Mouse (Mus musculus) hindbrain, embryonic 14.5 days (tissue): Measurements from ENCODE around the gene Pknox2. TPM values are rescaled to one million over a fixed set of nuclear protein-coding genes. Genes with fewer than 3 reads are reported as not detected.

Experiments used
- ATAC-seq: fragments of 200-750 bp; cut with Nextera tagmentation; 2 replicates; pipeline ENCODE4 v1.8.0; 2017; ENCODE audit warnings: moderate number of reproducible peaks, mild to moderate bottlenecking, moderate TSS enrichment, moderate library complexity; ENCODE audit not compliant: low FRiP score
- DNase-seq: peaks from one replicate; pipeline ENCODE4 v3.0.0-alpha.2; 2015; ENCODE audit warnings: low spot score
- H3K27ac ChIP-seq: fragments of 300-500 bp; sonication (generic); 2 replicates; pipeline ENCODE4 v1.5.1; 2014; ENCODE audit warnings: mild to moderate bottlenecking, moderate library complexity
- H3K27me3 ChIP-seq: fragments of 300-500 bp; sonication (generic); 2 replicates; pipeline ENCODE4 v1.6.1; 2014; ENCODE audit warnings: mild to moderate bottlenecking, low read length, mixed read lengths; ENCODE audit not compliant: control insufficient read depth, insufficient read depth
- H3K36me3 ChIP-seq: fragments of 300-500 bp; sonication (generic); replicated peaks from 2 replicates; pipeline ENCODE4 v1.6.1; 2014; ENCODE audit not compliant: control insufficient read depth, insufficient read depth
- H3K4me1 ChIP-seq: fragments of 300-500 bp; sonication (generic); replicated peaks from 2 replicates; pipeline ENCODE4 v1.6.1; 2014; ENCODE audit warnings: antibody characterized with exemption, low read length, mixed read lengths; ENCODE audit not compliant: control insufficient read depth, insufficient read depth
- H3K4me2 ChIP-seq: fragments of 300-500 bp; sonication (generic); replicated peaks from 2 replicates; pipeline ENCODE4 v1.6.1; 2014; ENCODE audit warnings: mild to moderate bottlenecking, moderate library complexity
- H3K4me3 ChIP-seq: fragments of 300-500 bp; sonication (generic); replicated peaks from 2 replicates; pipeline ENCODE4 v1.5.1; 2014; ENCODE audit warnings: mild to moderate bottlenecking, low read length
- H3K9ac ChIP-seq: fragments of 300-500 bp; sonication (generic); 2 replicates; pipeline ENCODE4 v1.6.1; 2014
- H3K9me3 ChIP-seq: fragments of 300-500 bp; sonication (generic); 2 replicates; pipeline ENCODE4 v1.6.1; 2016; ENCODE audit warnings: low read length; ENCODE audit not compliant: control insufficient read depth
- WGBS: fragments of 180-500 bp; shearing (Covaris S2); extraction: QIAGEN DNeasy Blood & Tissue Kit; methylation state at CpG from one replicate; pipeline ENCODE4 v1.1.7; 2014; 5-methylcytosine and 5-hydroxymethylcytosine counted together
- polyA plus RNA-seq: library from polyadenylated mRNA; unstranded; fragments of >200 nt; fragmentation: Nextera tagmentation; extraction: Ambion mirVana; gene quantifications from 2 replicates; pipeline ENCODE4 v1.2.1, GENCODE M21; 2014

Gene Pknox2
- polyA plus RNA-seq, 1 experiment from 2014 or later, result 25.8 TPM

DNA sequence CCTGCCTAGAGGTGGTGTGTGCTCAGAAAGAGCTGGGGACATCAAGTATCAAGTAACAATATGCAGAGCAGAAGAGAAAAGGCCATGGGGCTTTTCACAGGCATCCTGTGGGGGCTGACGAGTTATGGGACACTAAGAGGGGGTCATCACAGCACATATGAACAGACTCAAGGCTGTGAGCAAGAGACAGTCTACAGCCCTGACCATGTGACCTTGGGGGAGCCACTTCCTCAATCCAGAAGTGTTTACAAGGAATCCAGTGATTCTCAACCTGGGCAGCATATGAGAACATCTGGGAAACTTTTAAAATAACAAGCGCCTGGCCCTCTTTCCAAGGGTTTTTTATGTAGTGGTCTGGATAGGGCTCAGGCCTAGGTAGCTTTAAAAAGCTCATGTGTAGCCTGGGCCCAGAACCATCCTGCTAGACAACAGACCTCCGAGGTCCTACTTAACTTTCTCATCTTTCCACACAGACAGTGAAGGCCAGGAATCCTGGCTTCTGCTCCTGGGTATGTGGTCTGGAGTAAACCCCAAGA lies 117.3 kb downstream of the Pknox2 start:
- H3K9ac ChIP-seq, result peak overlapping the region; percentile 8; the same call in 1 of the 2 replicates
- no peaks in the 10 kb centered on the region for H3K9me3 ChIP-seq
- H3K4me2 ChIP-seq, result no peak overlapping the region
- 84% methylated on average over 3 of the region's 3 CpGs for WGBS
- no peak overlapping the region for H3K4me3 ChIP-seq
- DNase-seq (no peak), ATAC-seq (no peak)
- H3K27me3 ChIP-seq, result no peaks in the 10 kb centered on the region
- no peaks in the 10 kb centered on the region for H3K36me3 ChIP-seq
- H3K27ac ChIP-seq, result peak overlapping the region; percentile 11
- H3K4me1 ChIP-seq, result peaks cover 44% of the 10 kb centered on the region

DNA sequence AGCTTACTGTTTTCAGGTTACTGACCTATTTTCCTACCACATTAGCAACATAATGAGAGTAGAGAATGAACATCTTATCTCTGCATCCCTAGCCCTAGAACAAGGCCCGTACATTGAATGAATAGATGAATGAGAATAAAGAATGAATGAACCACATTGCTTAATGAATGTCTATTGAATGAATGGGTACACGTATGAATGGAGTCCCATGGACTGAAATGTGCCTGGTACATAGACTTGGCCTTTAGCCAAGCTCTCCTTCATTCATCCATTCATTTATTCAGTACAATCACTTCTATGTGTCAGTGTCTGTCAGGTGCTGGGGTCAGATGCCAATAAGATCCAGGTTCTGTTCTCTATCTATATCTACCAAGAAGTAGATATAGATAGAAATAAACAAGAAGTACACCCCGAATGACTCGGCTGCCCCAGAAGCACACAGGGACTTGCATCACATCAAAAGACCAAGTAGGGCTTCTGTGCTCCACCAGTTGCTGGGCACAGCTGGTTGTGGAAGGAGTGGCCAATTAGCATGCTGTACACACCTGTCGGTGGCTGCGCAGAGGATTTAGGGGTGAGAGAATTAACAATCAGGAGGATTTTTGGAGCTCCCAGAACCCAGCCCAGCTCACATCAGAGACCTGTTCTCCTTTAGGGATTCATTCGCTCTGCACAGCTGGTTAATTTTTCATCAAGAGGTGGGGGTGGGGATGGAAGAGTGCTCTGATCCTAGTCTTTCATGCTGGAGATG lies 119.2 kb downstream of the Pknox2 start:
- Histone ChIP-seq H3K4me2 (no peak overlapping the region), H3K4me1 (peaks cover 44% of the 10 kb centered on the region), H3K36me3 (no peaks in the 10 kb centered on the region), H3K9ac (no peak overlapping the region), H3K27me3 (no peaks in the 10 kb centered on the region), H3K27ac (no peak overlapping the region), H3K4me3 (no peak overlapping the region), H3K9me3 (no peaks in the 10 kb centered on the region)
- ATAC-seq (no peak; the same call in 1 of the 2 replicates), DNase-seq (no peak)
- 43% methylated on average over 7 of the region's 7 CpGs for WGBS

DNA sequence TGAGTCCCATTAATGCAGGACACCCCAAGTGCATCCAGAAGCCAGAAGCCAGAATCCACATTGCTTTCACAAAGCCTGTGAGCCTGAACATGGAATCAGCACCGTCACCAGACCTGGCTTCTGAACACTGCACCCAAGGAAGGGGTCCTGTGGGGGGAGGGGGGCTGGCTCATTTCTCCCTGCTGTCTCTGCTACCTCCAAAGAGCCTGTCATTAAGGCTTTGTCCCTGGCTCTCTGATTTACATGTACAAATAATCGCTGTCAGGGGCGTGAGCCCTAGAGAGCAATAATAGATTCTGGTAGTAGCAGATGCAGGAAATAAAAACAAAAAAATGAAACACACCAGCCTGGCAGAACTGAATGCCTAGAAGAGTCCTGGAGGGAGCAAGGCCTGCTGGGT lies 121.3 kb downstream of the Pknox2 start:
- DNase-seq (no peak), ATAC-seq (peak; percentile 24; the same call in 1 of the 2 replicates)
- H3K9me3 ChIP-seq, result no peaks in the 10 kb centered on the region
- H3K36me3 ChIP-seq, result no peaks in the 10 kb centered on the region
- 15% methylated on average over 3 of the region's 3 CpGs for WGBS
- no peak overlapping the region for H3K9ac ChIP-seq
- no peak overlapping the region for H3K4me3 ChIP-seq
- H3K4me1 ChIP-seq, result peaks cover 56% of the 10 kb centered on the region
- peak overlapping the region; percentile 63 for H3K27ac ChIP-seq
- no peak overlapping the region for H3K4me2 ChIP-seq
- no peaks in the 10 kb centered on the region for H3K27me3 ChIP-seq

DNA sequence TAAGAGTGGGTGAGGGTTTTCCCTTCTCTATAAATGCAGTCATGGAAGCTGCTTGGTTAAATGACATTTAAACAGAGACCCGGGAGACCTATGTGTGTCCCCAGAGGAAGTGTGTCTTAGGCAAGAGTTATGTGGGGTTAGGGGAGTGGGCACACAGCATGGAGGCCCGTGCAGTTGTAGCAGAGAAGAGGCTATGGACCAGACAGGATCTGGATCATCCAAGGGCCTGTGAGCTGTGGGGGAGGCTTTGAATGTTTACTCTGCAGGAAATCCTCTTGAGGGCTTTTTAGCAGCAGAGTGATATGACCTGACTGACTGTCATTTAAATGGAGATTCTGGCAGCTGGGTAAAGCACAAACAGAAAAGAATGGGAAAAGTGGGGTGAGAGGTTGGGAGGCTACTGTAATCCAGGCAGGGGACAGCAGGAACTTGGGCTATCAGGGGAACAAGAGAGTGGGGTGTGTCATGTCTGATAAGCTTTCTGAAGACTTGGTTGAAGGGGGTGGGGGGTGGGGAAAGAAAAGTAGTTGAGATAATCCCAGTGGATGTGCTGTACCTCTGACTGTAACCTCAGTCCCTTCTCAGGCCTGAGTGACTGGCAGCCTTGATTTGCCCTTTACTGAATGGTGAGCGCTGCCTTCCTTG lies 125.5 kb downstream of the Pknox2 start:
- no peak overlapping the region for H3K4me2 ChIP-seq
- ATAC-seq (no peak), DNase-seq (no peak)
- H3K9ac ChIP-seq, result no peak overlapping the region
- H3K36me3 ChIP-seq, result no peaks in the 10 kb centered on the region
- H3K27me3 ChIP-seq, result no peaks in the 10 kb centered on the region
- H3K9me3 ChIP-seq, result no peaks in the 10 kb centered on the region
- no peak overlapping the region for H3K4me3 ChIP-seq
- 17% methylated on average over 3 of the region's 3 CpGs for WGBS
- peak overlapping the region; percentile 55; the same call in 1 of the 2 replicates for H3K27ac ChIP-seq
- H3K4me1 ChIP-seq, result peaks cover 27% of the 10 kb centered on the region

DNA sequence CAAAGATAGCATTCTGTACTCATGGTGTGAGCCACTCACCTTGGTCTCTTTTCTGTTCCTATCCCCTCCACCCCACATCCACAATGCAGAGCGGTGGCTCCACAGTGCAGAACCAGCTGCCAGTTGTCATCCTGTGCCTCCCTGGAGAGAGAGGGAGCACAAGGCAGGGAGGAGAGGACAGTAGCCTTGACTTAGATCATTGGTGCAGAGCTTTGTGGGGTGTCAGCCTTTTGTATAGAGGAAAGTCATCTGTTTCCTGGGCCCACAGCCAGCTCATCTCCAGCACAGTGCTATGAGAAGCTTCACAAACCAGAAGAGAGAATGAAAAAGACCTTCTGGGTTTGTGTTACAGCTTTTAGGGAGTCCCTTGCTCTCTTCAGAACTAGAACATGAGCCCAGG lies 129.1 kb downstream of the Pknox2 start:
- H3K27ac ChIP-seq, result no peak overlapping the region
- no peaks in the 10 kb centered on the region for H3K36me3 ChIP-seq
- H3K9ac ChIP-seq, result no peak overlapping the region
- ATAC-seq (no peak), DNase-seq (no peak)
- no peaks in the 10 kb centered on the region for H3K27me3 ChIP-seq
- no peak overlapping the region for H3K4me3 ChIP-seq
- H3K9me3 ChIP-seq, result no peaks in the 10 kb centered on the region
- H3K4me1 ChIP-seq, result peaks cover 25% of the 10 kb centered on the region
- H3K4me2 ChIP-seq, result no peak overlapping the region
- 58% methylated on average over 1 of the region's 1 CpGs for WGBS

DNA sequence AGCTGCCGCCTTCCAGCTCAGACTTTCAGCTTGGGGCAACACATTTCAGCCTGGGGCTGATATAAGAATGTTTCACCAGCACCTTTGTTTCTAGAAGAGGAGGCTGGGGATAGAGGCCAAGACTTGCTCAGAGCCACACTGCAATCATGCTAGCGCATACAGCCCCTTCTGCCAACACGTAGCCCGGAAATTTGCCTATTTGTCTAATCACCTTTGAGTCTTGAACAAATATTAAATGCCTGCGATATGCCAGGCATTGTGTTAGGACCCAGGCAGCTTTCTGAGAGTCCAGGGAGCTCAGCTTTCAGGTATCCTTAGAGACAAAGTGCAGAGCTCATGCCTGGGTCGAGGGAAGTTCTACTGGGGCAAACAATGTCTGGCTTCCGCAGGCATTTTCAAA lies 130.0 kb downstream of the Pknox2 start:
- no peak overlapping the region for H3K4me2 ChIP-seq
- 77% methylated on average over 7 of the region's 7 CpGs for WGBS
- no peaks in the 10 kb centered on the region for H3K36me3 ChIP-seq
- DNase-seq, result no peak
- H3K9ac ChIP-seq, result no peak overlapping the region
- H3K27ac ChIP-seq, result no peak overlapping the region
- ATAC-seq, result no peak
- H3K4me3 ChIP-seq, result no peak overlapping the region
- no peaks in the 10 kb centered on the region for H3K27me3 ChIP-seq
- H3K4me1 ChIP-seq, result peaks cover 27% of the 10 kb centered on the region
- no peaks in the 10 kb centered on the region for H3K9me3 ChIP-seq

DNA sequence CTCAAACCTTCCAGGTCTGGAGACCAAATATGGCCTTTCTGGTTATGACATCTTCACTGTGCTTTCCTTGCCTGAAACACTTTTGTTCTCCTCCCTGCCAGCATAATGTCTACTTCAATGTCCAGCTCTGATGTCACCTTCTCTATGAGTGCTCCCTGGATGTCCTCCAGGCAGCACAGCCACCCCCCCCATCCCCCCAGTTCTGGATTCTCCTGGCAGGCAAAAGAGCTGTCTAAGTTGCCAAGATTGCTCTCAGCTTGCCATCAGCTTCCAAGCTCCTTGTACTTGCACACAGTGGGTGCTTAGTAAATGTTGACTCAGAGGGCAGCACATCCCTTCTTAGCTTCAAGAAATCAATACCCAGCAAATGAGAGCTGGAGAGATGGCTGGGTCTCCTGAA lies 131.0 kb downstream of the Pknox2 start:
- no peaks in the 10 kb centered on the region for H3K36me3 ChIP-seq
- no peak overlapping the region for H3K4me3 ChIP-seq
- H3K27me3 ChIP-seq, result no peaks in the 10 kb centered on the region
- H3K9ac ChIP-seq, result no peak overlapping the region
- H3K27ac ChIP-seq, result no peak overlapping the region
- peaks cover 27% of the 10 kb centered on the region for H3K4me1 ChIP-seq
- H3K4me2 ChIP-seq, result no peak overlapping the region
- H3K9me3 ChIP-seq, result no peaks in the 10 kb centered on the region
- ATAC-seq (no peak), DNase-seq (no peak)

DNA sequence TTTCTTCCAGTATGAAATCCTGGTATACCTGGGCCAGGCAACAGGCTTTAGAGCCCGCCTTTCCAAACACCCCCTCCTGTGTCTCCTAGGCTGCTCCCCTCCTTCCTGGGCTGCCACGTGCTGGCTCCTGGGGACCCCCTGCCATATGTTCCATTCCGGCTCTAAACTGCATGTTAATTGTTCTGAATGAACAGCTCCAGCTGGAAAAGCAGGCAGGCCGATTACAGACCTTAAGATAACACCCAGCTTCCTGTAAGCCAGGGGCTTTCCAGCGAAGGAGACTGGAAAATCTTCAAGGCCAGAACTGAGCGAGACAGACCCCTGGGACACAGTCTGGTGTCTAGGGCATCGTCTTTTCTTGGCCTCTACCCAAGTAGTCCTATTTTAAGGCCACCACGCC lies 133.6 kb downstream of the Pknox2 start:
- no peaks in the 10 kb centered on the region for H3K36me3 ChIP-seq
- H3K9ac ChIP-seq, result no peak overlapping the region
- 22% methylated on average over 8 of the region's 8 CpGs for WGBS
- no peak overlapping the region for H3K27ac ChIP-seq
- peak; percentile 49 for ATAC-seq
- peaks cover 28% of the 10 kb centered on the region for H3K4me1 ChIP-seq
- no peaks in the 10 kb centered on the region for H3K9me3 ChIP-seq
- H3K27me3 ChIP-seq, result no peaks in the 10 kb centered on the region
- DNase-seq, result no peak
- H3K4me3 ChIP-seq, result no peak overlapping the region
- no peak overlapping the region for H3K4me2 ChIP-seq

DNA sequence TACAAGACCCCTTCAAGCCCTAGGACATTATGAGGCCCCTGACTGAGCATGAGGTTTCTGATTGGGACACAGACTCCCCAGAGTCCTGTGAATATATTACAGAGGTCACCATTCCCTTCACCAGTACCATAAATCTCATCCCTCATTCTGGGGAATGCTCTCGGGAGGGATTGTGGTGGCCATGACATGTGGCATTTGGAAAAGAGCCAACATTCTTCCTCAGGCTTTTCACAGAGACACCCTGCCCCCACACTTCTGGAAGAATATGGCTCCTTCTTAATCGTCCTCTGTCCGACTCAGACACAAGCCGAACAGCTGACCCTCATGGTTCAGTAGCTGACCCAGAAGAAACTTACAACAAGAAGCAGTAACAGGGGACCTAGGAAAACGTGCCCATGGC lies 139.1 kb downstream of the Pknox2 start:
- Histone ChIP-seq H3K4me3 (no peak overlapping the region), H3K9ac (no peak overlapping the region), H3K36me3 (no peaks in the 10 kb centered on the region), H3K27me3 (no peaks in the 10 kb centered on the region), H3K4me2 (no peak overlapping the region), H3K4me1 (peaks cover 31% of the 10 kb centered on the region; the same call in 1 of the 2 replicates), H3K9me3 (no peaks in the 10 kb centered on the region), H3K27ac (no peak overlapping the region)
- WGBS, result 28% methylated on average over 5 of the region's 5 CpGs
- no peak for DNase-seq
- ATAC-seq, result no peak
